Mouse (Mus musculus) left cerebral cortex, postnatal 36 days (tissue): Measurements from ENCODE around the gene Wdr91. TPM values are rescaled to one million over a fixed set of nuclear protein-coding genes. Genes with fewer than 3 reads are reported as not detected.

Experiments
- DNase-seq, 2 experiments: peaks; one replicate each; pipeline ENCODE4 v3.0.0; 2021 to 2022; ENCODE audit warnings: low spot score in 2 of 2, mixed read lengths in 1 of 2
- intact Hi-C: fragments of 180-260 bp; cut with DNase I; formaldehyde crosslinking; loops from one replicate; pipeline ENCODE4 v1.15.1; 2025
- total RNA-seq, 2 experiments: library from RNA; stranded (reverse); gene quantifications; 2 replicates each; pipeline ENCODE4 v1.2.3; 2021

Gene Wdr91
- total RNA-seq, 2 experiments from 2014 or later, result 33.4 to 34.6 TPM

DNA sequence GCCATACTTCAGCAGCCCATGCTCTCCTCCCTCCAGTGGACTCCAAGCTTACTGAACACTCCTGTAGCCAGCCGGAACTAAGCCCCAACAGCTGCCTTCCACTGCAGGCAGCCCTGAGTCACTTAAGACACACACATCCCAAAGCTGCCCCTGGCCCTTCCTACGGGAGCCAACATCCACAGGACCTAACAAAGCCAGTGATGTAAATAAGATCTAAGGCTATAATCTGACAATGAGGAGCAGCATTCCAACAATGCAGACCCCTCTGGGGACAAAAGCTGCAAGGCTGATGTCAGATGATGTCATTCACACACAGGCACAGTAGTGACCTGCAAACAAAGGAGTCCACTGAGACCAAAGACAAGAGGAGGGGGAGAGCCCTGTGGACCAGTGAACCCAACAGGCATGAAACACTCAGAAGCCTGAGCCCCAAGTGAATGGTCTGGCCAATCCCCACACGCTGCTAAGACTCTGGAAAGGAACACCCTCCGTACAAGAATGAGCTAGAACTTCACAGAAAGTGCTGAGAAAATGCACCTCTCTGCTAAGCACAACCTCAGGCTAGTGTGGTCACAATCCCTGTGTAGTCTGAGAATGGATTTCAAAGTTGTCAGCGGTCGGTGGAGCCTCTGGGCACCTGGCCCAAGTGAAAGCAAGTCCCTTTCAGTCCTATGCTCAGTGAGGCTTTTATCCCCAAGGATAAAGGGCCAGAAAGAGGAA, 23.4 kb downstream of the Wdr91 start:
- intact Hi-C loops, result no loop called here
- no peak for DNase-seq

DNA sequence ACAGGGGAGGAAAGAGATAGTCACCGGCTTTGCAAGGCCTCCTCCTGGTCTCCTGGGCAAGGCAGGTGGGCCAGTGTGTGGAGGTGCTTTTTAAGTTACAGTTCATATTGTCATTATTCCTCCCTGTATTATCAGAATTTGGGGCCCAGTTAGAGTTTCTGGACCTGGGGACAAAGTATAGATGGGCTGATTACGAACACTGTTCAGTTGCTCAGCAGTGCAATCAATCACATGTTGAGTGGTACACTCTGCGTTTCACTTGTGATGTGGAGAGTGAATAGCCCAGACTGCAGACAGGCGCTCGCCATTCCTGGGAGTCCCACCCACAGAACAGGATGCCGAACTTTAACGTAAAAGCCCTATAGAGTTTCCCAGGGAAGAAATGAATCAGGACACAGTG, 26.0 kb downstream of the Wdr91 start:
- intact Hi-C loops, result no loop called here
- no peak for DNase-seq

DNA sequence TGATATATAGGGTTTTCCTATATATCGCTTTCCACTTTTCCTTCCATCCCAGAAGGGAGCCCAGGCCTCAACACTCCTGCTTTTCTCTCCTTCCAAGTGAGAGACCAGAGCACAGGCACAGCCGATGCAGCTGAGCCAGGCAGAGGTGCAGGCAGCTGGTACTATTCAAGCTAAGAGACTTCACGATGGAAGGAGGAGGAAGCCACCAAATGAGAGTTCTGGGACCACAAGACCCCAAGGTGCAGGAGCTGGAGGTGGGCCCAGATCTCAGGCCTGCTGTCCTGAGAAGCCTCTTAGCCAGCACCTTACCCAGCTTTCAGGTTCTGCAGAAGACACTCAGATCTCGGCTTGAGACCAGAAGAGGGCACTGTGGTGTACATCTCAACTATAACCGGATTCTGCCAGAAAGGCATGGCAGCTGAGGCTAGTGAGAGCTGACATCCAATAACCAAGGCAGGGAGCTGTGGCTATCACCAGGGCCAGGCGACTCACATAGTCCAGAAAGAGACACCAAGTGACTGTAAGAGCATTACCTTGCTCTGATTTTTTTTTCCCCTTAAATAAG, 30.7 kb downstream of the Wdr91 start:
- intact Hi-C loops, result loop anchor here (2.0 to 10.0 kb wide), 3 partner anchors 32 to 365 kb away; partner anchors contain the start of genes Agbl3 and Wdr91
- peak; percentile 46 to 53 for DNase-seq

DNA sequence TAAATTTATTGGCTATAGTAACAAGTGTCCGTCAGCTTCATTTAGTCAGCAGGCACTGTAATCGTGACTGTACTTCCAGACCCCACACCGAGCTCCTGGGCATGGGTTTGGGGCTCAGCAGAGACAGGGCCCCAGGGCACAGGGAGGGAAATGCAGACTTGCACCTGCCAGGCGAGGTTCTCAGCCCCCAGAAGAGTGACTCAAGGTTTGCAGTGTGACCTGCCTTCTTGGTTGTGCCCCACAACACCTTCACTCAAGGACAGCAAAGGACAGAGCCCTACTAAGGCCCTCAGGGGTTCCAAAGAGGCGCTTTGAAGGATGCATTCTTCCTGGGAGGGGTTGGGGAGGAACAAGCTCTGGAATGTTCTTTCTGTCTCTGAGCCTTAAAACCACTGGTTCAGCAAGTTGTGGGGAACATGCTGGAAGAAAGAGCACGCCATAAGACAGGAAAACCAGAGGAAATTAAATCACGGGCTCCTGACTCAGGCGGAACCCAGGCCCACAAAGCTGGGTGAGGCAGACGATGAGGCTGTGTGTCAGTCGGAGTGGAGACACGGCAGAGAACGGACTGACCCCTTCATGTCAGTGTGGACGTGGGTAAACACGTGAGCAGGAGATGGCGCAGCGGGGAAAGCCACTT, 31.5 kb downstream of the Wdr91 start:
- no peak for DNase-seq
- intact Hi-C loops, result loop anchor here (2.0 to 10.0 kb wide), 3 partner anchors 33 to 364 kb away; partner anchors contain the start of genes Agbl3 and Wdr91

DNA sequence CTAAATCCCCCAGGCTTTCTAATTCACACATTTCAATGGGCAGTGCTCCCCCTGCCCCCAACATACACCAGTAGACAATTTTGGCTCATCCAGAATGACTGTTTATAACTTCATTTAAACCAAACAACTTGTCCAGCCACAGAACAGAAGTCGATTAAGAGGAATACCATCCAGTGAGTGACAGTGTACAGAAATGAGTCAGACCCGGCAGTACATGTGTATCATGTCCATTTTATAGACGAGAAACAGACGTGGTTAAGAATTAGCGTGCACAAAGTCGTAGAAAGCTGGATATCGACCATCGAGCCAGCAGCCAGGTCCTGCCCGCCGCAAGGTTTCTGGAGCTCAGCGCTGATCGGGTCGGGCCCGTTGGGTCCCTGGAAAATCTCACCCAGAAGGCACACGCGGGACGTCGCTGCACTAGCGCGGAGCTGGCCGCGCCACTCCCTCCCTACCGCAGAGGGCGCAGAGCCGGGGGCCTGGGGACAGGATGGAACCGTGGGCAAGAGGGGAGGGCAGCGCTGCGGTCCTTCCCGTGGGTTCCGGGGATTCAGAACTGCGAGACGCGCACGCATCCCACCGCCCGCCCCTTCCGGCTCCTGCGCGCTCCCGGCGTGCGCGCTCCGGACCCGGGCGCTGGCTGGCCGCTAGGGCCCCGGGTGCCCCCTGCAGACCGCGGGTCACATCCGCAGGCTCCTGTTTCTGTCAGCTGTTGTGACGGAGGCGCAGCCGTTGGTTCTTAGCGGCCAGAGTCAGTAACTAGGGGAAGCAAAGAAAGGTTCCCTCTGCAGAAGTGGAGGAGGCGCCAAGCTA, 33.0 kb downstream of the Wdr91 start, which contains the start of gene Cyren:
TSS of gene Cyren (minus strand) at position 552 of the 813 bp plus-strand sequence.
- intact Hi-C loops, result loop anchor here (2.0 to 10.0 kb wide), 3 partner anchors 35 to 363 kb away; partner anchors contain the start of genes Agbl3 and Wdr91

DNA sequence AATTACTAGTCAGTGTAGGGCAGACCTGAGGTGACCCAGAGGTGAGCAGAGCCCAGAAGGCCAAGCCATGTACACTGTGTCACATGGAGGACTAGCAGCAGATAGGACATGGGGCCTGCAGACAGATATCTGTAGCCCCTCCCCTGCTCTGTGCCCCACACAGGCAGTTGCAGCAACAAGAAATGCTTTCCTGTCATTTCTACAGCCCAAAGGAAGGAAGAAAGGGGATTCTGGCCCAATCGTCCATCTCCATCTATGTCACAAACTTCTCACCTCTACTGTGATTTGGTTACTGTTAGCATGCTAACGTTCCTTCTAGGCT, 33.9 kb downstream of the Wdr91 start:
- DNase-seq, result no peak
- intact Hi-C loops, result loop anchor here (5.0 to 10.0 kb wide), 2 partner anchors 36 to 362 kb away; partner anchors contain the start of gene Wdr91

More for the DNA sequence above, 33.0 kb downstream of the Wdr91 start, which contains the start of gene Cyren:
- DNase-seq, result peak; percentile 89 to 91

DNA sequence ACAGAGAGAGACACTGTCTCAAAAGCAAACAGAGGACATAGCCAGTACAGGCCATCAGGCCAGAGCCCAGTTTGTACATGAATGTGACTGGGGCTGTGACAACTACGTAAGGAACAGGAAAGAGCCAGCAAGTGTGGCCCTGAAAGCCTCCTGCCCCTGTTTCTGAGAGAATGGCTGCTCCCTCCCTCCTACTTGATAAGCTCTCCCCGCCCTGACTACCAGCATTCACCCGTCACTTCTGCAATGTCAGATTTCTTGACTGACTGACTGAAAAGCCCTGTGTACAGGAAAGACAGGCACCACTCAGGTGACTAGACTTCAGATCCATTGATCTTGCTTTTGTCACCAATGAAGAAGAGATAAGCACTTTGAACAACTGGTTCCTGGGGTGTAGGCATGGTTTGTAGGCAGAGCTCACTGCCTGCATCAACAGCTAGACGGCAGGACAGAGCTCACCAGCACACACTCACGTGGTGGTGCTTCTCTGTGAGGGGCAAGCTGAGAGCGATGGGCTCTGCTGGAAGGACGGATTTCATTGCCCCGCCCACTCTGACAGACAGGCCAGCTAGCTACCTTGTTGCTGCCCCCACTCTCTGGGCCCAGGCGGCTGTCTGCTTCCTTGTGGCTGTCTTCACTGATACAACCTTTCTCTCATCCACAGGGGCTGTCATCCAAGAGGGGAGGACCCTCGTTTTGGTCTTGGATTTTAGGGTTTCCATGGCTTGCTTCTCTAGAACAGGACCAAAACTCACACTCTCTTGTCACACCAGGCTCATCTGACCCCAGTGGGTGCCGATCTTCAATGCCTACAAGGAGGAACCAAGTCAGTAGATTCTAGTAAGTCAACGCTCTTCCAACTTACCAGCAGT, 34.5 kb downstream of the Wdr91 start:
- intact Hi-C loops, result loop anchor here (5.0 to 10.0 kb wide), 2 partner anchors 36 to 361 kb away; partner anchors contain the start of gene Wdr91
- DNase-seq, result no peak

DNA sequence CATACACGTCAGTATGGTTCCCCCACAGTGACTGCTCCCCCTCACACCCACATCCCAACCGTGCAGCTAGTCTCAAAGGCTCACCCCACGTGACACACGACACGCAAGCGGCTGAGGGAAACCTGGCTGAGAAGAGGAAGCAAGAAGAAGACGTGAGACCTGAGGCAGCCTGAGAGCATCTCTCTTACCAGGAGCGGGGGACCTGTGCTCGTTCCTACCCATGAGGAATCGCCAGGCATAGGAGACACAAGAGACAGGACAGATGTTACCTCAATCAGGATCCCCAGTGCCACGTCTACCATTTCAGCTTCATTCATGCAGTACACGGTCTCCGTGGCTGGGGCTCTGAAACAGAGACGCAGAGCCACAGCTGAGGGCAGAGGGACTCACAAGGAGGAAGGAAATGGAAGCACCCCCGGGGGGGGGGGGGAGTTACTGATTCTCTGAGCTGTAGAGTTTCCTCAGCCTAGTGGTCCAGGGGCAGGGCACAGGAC, 35.4 kb downstream of the Wdr91 start:
- peak; percentile 40 to 51 for DNase-seq
- intact Hi-C loops, result loop anchor here (5.0 to 10.0 kb wide), 2 partner anchors 37 to 361 kb away; partner anchors contain the start of gene Wdr91

DNA sequence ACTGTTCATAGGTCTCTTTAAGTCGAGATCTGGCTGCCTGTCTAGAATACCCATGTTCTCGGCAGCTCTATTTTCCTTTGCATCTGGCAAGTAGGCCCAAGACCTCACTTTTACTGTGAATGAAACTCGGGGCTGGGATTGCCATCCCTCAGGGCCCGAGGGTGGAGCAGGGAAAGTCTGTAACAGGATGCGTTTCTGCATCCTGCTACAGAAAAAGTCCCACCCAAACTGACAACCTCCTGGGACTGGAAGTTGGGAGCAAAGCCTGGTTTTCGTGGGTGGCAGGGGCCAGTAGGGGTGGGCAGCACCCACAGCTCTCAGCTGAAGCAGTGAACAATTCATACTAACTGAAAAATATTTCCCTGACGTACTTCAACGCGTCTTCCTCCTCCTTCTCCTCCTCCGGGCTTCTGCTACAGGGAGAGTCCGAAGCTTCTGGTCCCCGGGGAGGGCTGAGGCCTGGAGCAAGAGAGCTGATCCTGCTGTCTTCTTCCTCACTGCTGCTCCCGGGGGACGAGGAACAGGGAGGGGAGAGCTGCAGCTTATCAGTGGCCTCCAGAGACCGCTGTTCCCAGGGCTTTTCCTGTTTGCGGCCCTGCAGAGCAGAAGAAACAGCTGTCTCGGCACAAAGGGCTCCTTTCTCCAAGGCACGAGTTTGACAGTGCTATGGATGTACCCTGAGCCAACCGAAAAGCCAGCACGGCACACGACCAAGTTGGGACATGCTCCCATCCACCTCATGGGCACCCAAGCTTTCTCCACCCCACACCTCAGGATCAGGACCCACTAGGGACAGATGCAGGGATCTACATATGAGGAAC, 36.4 kb downstream of the Wdr91 start:
- intact Hi-C loops, result loop anchor here (10.0 kb wide), 1 partner anchor 360 kb away; no protein-coding TSS in a partner anchor
- DNase-seq, result no peak

DNA sequence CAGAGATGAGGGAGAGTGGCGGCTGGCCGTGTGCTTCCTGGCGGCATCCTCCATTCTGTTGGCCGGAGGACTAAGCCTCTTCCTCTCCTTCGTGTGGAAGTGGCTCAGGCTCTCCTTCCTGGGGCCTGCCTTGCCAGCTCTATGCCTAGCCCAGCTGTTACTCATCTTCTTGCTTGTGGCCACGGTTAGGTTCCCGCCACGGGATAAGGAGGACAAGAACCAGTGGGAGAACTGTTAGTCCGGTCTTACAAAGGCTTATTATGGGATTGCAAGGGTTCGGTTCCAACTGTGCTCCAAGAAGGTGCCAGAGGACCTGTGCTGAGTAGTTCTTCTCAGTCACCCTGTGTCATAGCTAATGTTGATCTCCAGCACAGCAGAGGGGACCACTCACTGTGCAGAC, 37.8 kb downstream of the Wdr91 start:
- DNase-seq, result no peak
- intact Hi-C loops, result loop anchor here (10.0 kb wide), 1 partner anchor 358 kb away; no protein-coding TSS in a partner anchor

DNA sequence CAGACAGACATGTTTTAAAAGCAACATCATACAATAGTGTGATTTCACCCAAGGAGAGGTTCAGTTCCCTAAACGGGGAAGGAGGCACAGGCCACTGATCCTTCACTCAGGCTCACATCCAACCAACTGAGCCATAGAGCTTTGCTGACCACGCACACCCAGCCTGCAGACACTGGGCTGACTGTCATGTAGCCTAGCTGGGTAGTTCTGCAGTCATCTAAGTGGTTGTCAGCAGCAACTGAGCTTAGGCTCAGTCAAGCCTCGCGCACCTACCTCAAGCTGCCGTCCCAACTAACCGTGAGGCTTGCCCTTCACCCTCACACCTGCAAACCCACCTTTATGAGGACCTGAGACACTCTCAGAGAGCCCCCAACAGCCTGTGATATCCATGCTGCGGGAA, 38.7 kb downstream of the Wdr91 start:
- DNase-seq, result no peak
- intact Hi-C loops, result loop anchor here (10.0 kb wide), 1 partner anchor 357 kb away; no protein-coding TSS in a partner anchor

DNA sequence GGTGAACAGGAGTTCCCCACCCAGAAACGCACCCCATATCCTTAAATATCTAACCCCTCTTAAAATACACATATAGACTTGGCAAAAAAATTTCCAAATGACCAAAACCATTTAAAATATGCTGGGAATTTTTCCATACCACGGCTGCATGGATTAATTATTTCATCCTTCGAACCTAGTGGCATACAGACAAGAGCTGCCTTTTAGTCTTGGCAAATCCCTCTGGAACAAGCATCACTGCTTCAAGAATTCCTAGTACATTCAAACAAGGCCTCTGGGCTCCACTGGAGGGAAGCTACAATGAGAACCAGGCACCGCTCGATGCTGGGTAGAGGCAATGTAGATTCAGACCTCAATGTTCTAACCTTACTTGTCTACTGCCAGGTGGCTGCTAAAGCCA, 40.0 kb downstream of the Wdr91 start:
- DNase-seq, result no peak
- intact Hi-C loops, result loop anchor here (10.0 kb wide), 1 partner anchor 356 kb away; no protein-coding TSS in a partner anchor

DNA sequence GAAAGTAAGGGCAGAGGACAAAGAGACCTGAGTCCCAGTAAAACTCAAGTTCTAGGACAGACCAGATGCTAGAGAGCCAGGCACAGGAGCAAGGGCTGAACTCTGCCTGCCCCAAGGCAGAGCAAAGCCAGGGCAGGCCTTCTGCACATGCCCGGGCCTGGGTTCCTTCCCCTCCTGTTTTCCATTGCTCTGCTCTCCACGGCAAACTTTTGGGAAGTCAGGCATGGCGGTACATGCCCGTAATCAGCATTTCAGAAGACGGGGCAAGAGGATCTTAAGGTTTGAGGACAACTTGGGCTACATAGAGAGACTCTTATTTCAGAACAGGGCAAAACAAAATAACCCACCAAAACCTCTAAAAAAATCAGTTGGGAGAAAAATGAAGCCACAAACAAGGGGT, 40.5 kb downstream of the Wdr91 start:
- DNase-seq, result no peak
- intact Hi-C loops, result loop anchor here (10.0 kb wide), 1 partner anchor 355 kb away; no protein-coding TSS in a partner anchor

DNA sequence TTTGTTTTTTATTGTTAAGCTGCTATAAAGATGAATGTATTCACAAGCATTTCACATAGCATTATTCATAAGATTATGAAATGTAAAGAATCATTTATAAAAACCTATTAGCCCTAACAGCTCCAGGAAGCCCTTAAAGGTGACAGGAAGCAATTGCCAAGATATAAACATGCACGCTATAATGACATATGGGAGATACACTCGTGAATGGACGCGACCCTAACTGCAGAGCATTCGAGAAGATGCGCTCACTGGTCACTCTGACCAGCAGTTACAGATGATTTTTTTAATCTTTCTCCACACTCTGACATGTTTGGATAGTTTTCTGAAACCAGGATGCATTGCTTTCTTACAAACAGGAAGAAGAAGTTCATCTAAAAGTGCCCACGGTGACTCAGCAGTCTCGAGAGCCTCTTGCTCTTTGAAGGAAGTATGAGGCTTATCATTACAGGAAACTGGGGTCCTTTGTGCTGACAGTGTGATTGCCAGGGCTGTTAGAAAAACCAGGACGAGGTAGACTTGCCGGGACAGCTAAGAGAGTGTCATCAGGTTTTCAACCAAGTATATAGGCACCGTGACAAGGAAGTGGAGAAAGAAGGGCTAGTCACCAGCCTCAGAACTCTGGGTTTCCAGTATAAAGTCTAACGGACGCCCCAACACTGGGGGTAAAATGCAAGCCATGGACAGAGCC, 41.3 kb downstream of the Wdr91 start:
- intact Hi-C loops, result no loop called here
- DNase-seq, result no peak

DNA sequence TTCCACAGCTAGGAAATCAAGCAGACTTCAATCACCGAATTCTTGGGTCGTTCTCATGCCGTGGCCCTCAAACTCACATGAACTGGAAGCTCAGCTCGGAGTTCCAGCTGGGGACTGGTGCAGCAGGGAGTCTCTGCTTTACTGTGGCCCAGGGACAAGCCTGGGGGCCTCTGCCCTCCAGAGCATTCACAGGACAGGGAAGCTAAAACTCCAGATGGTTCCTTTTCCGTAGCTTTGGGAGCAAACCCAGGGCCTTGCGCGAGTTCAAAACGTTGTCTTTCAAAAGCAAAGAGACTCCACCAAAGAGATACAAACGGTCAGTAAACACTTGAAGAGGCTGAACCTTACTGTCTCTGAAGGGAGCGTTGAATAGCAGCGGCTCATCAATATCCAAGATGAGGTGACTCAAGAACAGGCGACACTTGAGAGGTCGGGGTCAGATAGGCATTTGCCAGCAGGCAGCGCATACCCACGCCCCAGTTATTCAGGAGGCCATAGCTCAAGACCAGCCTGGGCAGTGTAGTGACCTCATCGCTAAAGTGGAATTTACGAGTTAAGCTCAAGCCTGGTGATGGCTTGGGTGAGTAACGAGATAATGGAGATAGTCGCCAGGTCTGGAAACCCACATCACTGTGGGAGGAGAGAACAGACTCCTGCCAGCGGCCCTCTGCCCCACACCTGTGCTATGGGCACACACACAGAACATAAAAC, 42.0 kb downstream of the Wdr91 start:
- no peak for DNase-seq
- intact Hi-C loops, result no loop called here

DNA sequence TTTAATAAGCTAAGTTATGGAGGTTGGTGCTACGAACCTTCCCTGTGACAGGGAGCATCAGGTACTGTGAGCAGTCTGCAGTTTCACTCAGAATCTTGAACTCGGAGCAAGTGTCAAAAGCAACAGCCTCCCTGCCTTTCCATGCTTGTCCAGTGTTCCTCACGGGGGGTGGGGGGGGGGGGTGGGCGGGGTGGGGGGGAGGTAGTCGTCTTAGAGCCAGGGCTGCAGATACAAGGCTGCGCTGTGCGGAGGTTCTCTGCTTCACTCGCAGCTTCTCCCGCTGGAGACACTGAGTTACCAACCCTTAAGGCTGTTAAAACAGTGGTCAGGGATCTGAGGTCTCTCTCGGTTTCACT, 42.7 kb downstream of the Wdr91 start:
- intact Hi-C loops, result no loop called here
- DNase-seq, result no peak
